Mouse (Mus musculus): Measurements from ENCODE around the gene Gorasp2. TPM values are rescaled to one million over a fixed set of nuclear protein-coding genes. Genes with fewer than 3 reads are reported as not detected.

Gorasp2 gene
- polyA plus RNA-seq, 1 experiment from 2014 or later: 177 TPM

DNA sequence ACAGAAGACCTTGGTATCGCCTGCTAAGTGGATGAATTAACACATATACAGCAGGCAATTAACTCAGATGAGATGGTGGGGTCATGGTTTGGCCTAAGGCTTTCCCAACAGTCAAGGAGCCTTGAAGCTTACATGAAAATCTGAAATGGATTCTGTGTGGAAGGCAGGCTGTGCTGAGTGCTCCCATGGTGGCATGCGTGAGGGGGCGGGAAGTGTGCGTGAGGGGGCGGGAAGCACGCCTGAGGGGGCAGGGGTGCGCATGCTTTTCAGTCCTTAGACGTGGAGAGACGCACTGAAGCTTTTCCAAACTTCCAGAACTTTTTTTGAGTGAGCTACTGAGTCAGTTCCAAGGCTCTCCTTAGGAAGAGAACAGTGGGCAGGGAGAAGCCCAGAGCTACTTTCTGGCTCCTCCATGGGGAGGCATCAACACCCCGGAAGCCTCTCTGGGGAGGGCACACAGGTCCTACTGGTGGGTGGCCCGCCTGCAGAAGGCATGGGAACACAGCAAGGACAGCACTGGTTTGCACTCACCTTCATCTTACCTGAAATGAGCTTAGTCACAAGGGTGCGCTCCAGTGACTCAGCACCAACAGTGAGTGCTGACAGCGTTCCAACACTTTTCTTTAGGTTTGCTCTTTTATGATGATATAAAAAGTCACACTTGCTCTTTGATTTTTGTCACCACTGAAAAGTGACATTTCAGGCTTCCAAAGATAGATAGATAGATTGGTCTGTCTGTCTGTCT is 47.8 kb downstream of the Gorasp2 start:
- Histone ChIP-seq H3K4me3 (no peak overlapping the region), H3K27ac (no peak overlapping the region), H3K36me3 (peaks cover 29% of the 10 kb centered on the region), H3K9ac (no peak overlapping the region), H3K4me2 (no peak overlapping the region), H3K9me3 (no peaks in the 10 kb centered on the region), H3K4me1 (peaks cover 6% of the 10 kb centered on the region; the same call in 1 of the 2 replicates), H3K27me3 (no peaks in the 10 kb centered on the region)
- ATAC-seq (ENCODE audit: borderline replicate concordance, extremely low read depth, low FRiP score, low TSS enrichment): no peak
- WGBS: 67% methylated on average over 13 of the region's 13 CpGs

DNA sequence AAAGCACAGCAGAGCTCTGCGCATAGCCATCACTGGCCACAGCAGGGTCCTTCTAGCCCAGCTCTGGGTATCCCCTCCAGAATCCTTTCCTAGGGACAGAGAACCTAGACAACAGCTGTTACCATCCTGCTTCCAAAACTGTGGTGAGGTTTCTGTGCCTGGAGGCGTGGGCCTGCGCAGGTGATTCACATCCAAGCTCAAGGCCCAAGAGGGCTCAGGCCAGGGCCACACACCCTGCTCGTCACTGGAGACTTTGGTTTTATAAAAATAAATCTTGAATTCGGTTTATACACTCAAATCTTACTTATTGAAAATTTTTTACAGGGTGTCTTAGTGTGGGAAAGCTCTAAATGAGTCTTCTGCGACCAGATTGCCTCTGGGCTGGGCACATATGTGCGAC is 48.9 kb downstream of the Gorasp2 start:
- Histone ChIP-seq H3K9me3 (no peaks in the 10 kb centered on the region), H3K27me3 (no peaks in the 10 kb centered on the region), H3K27ac (no peak overlapping the region), H3K9ac (no peak overlapping the region), H3K4me1 (no peaks in the 10 kb centered on the region), H3K36me3 (peaks cover 39% of the 10 kb centered on the region), H3K4me2 (no peak overlapping the region), H3K4me3 (no peak overlapping the region)
- ATAC-seq (ENCODE audit: borderline replicate concordance, extremely low read depth, low FRiP score, low TSS enrichment): no peak
- WGBS: 92% methylated on average over 7 of the region's 7 CpGs

DNA sequence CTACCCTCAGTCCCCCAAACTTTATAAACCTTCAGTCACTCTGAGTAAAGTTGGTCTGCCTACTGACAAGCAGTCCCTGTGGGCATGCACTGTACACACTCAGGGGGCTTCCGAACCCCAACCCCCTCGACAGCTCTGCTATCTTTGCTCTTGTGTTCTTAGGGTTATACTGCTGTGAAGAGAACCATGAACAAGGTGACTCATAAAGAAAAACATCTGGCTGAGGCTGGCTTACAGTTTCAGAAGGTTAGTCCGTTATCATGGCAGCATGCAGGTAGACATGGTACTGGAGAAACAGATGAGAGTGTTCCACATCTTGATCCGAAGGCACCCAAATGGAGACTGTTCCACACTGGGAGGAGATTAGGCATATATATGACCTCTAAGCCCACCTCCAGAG is 49.5 kb downstream of the Gorasp2 start:
- H3K9ac ChIP-seq: no peak overlapping the region
- ATAC-seq (ENCODE audit: borderline replicate concordance, extremely low read depth, low FRiP score, low TSS enrichment): no peak
- no peak overlapping the region for H3K4me2 ChIP-seq
- 90% methylated on average over 4 of the region's 4 CpGs for WGBS
- no peaks in the 10 kb centered on the region for H3K27me3 ChIP-seq
- H3K9me3 ChIP-seq: no peaks in the 10 kb centered on the region
- no peaks in the 10 kb centered on the region for H3K4me1 ChIP-seq
- no peak overlapping the region for H3K27ac ChIP-seq
- peaks cover 45% of the 10 kb centered on the region for H3K36me3 ChIP-seq
- no peak overlapping the region for H3K4me3 ChIP-seq

DNA sequence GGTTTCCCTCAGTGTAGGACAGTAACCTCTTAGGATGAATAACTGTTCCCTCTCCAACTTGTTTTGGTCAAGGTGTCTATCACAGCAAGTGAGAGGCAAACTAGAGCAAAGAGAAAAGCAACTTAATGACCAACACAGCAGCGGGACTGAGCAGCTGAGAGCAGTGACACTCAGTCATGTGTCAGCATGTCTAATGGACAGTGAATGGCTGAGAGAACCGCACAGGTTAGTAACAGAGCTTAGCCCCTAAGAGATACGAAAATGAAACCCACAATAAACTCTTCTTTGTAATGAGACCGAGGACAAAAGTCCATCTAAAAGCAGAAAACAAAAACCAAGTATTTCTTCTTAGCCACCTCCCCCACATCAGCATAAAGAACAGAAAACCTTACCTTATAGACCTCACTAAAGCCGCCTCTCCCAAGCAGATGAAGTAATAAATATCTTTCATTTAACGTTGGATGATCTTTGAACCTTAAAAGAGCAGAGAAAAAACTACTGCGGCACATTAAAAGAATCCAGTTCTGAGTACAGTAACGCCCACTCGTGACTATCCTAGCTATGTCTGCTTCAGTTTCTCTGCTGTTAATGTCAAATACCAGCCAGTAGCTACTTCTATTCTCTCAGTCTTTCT is 62.4 kb downstream of the Gorasp2 start:
- Histone ChIP-seq H3K4me1 (no peaks in the 10 kb centered on the region), H3K4me3 (no peak overlapping the region), H3K27me3 (no peaks in the 10 kb centered on the region), H3K9ac (no peak overlapping the region), H3K9me3 (no peaks in the 10 kb centered on the region), H3K36me3 (peaks cover 41% of the 10 kb centered on the region), H3K4me2 (no peak overlapping the region), H3K27ac (no peak overlapping the region)
- WGBS: 85% methylated on average over 9 of the region's 9 CpGs
- ATAC-seq (ENCODE audit: borderline replicate concordance, extremely low read depth, low FRiP score, low TSS enrichment): no peak

DNA sequence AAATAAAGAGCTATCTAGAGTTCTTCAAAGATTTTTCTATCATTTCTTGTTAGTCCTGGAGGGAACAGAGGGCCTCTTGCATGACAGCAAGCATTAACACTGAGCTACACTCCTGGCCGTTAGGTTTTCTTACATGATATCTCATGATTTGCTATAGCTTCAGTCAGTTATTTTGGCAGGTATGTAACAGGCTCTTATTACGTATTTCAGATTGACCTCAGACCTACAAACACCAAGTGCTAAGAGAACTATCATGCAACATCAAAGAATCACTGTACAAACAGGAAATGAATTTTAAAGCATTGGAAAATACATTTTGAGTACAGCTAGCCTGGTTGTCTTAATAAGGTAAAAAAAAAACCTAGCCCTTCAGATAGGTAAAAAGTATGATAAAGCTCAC is 65.7 kb downstream of the Gorasp2 start:
- Histone ChIP-seq H3K4me3 (no peak overlapping the region), H3K27ac (no peak overlapping the region), H3K9me3 (no peaks in the 10 kb centered on the region), H3K4me2 (no peak overlapping the region), H3K9ac (no peak overlapping the region), H3K4me1 (no peaks in the 10 kb centered on the region), H3K27me3 (no peaks in the 10 kb centered on the region), H3K36me3 (peaks cover 23% of the 10 kb centered on the region; the same call in 1 of the 2 replicates)
- ATAC-seq (ENCODE audit: borderline replicate concordance, extremely low read depth, low FRiP score, low TSS enrichment): no peak
- 65% methylated on average over 2 of the region's 2 CpGs for WGBS

DNA sequence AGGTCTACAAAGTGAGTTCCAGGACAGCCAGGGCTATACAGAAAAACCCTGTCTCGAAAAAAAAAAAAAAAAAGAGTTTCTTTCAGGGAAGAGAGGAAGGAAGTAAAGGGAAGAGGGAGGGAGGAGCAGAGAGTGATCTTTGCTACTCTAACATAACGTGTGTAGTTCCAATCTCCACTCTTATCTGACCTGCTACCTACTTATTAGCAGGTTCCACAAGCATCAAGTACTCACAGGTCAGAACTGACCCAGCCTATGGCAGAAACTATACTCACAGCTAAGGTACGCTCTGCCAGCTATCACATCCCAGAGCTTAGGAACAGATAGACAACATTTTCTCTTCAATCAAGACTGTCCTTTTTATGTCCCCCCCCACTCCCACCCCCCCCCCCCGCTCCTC is 74.2 kb downstream of the Gorasp2 start:
- Histone ChIP-seq H3K9ac (no peak overlapping the region), H3K4me2 (no peak overlapping the region), H3K4me1 (no peaks in the 10 kb centered on the region), H3K36me3 (peaks cover 35% of the 10 kb centered on the region; the same call in 1 of the 2 replicates), H3K27ac (no peak overlapping the region), H3K27me3 (no peaks in the 10 kb centered on the region), H3K4me3 (no peak overlapping the region), H3K9me3 (no peaks in the 10 kb centered on the region)
- WGBS: 76% methylated on average over 4 of the region's 4 CpGs
- ATAC-seq (ENCODE audit: borderline replicate concordance, extremely low read depth, low FRiP score, low TSS enrichment): no peak

DNA sequence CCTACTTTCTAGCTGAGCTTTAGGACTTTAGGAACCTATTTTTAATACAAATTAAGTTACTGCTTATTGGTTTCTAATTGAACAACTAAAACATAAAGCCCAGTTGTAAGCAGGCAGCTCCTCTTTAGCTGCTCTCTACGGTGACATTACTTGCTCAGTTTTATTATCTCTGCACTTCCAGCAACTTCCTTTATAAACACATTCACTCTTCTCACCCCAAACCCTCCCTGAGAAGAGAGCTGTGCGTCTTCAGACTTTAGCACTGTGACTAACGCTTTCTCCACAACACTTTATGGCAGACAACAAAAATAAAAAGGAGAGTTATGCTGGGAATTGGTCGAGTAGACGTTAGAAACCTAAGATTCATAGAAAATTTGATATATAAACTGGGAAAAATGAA is 74.6 kb downstream of the Gorasp2 start:
- 65% methylated on average over 5 of the region's 5 CpGs for WGBS

DNA sequence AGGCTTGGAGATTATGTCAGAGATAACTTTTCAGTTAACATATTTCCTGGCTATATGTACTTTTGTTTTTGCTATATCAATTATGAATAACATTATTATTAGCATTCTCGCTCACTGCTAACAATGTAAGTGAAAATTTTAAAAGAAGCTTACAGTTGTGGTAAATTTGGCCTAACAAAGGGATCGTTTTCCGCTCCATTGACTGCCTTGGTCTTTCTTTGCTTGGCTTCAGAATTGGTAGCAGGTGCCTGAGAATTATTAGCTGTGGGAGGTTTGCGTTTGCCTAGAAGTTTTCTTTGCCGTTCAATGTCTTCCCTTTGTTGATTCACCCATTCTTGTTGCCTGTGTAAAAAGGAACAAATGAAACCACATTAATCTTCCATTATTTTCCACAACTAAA is 80.5 kb downstream of the Gorasp2 start:
- 90% methylated on average over 5 of the region's 5 CpGs for WGBS
- Histone ChIP-seq H3K4me1 (no peaks in the 10 kb centered on the region), H3K4me3 (no peak overlapping the region), H3K9ac (no peak overlapping the region), H3K27me3 (no peaks in the 10 kb centered on the region), H3K9me3 (no peaks in the 10 kb centered on the region), H3K36me3 (peaks cover 55% of the 10 kb centered on the region), H3K4me2 (no peak overlapping the region), H3K27ac (no peak overlapping the region)
- ATAC-seq (ENCODE audit: borderline replicate concordance, extremely low read depth, low FRiP score, low TSS enrichment): no peak

More for the DNA sequence above, 74.6 kb downstream of the Gorasp2 start:
- Histone ChIP-seq H3K27me3 (no peaks in the 10 kb centered on the region), H3K4me2 (no peak overlapping the region), H3K36me3 (peaks cover 34% of the 10 kb centered on the region), H3K9me3 (no peaks in the 10 kb centered on the region), H3K4me3 (no peak overlapping the region), H3K9ac (no peak overlapping the region), H3K27ac (no peak overlapping the region), H3K4me1 (no peaks in the 10 kb centered on the region)
- ATAC-seq (ENCODE audit: borderline replicate concordance, extremely low read depth, low FRiP score, low TSS enrichment): no peak

DNA sequence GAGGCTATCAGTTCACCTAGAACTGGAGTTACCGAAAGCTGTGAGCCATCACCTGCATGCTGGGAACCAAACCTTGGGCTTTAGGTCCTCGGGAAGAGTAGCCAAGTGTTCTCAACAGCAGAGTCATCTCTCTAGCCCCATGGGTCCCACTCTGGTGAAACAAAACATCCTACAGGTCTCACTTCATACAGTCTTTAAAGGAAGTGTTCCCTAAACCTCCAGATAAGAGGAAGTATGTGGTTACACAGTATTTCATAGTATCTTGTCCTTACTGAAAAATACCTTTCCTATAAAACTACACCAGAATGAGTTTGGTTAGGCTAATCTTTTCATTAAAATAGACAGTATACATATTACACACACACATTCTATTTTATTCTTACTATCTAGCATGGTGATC is 81.2 kb downstream of the Gorasp2 start:
- WGBS: 89% methylated on average over 2 of the region's 2 CpGs
- ATAC-seq (ENCODE audit: borderline replicate concordance, extremely low read depth, low FRiP score, low TSS enrichment): no peak
- Histone ChIP-seq H3K27me3 (no peaks in the 10 kb centered on the region), H3K4me2 (no peak overlapping the region), H3K4me1 (no peaks in the 10 kb centered on the region), H3K27ac (no peak overlapping the region), H3K9me3 (no peaks in the 10 kb centered on the region), H3K4me3 (no peak overlapping the region), H3K36me3 (peaks cover 49% of the 10 kb centered on the region), H3K9ac (no peak overlapping the region)

DNA sequence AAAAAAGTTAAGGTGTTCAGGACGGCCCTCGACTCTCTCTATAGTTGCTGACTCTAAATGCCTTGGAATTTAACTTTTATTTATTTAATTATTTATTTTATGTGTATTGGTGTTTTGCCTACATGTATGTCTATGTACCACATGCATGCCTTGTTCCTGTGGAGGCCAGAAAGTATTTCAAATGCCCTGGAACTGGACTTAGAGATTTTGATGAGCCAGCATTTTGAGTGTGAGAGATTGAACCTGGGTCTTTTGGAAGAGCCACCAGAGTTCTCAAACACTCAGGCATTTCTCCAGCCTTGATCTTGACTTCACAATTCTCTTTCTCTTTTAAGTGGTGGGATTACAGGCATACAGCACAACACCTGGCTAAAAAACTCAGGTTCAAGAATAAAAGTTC is 90.3 kb downstream of the Gorasp2 start:
- no peak for ATAC-seq (ENCODE audit: borderline replicate concordance, extremely low read depth, low FRiP score, low TSS enrichment)
- Histone ChIP-seq H3K4me3 (no peak overlapping the region), H3K4me2 (no peak overlapping the region), H3K9me3 (no peaks in the 10 kb centered on the region), H3K27ac (no peak overlapping the region), H3K36me3 (peaks cover 20% of the 10 kb centered on the region; the same call in 1 of the 2 replicates), H3K9ac (no peak overlapping the region), H3K4me1 (no peaks in the 10 kb centered on the region), H3K27me3 (no peaks in the 10 kb centered on the region)
- 92% methylated on average over 2 of the region's 2 CpGs for WGBS

DNA sequence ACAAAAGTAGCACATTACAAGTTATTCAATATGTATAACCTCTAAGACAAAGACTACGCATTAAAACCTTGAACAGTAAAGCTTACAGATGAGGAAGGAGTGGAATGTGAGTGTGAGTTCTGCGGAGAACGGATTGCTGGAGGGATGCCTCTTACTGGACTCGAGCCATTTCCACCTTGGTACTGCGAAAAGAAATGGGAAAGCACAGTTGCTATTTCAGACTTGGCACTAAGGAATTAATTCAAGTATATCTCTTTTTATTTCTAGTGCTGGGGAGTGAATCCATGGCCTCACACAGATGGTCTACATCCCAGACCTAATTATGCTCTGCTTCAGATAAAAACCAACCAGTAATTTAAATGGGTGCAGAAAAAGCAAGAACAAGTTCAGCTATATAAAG is 90.8 kb downstream of the Gorasp2 start:
- 94% methylated on average over 5 of the region's 5 CpGs for WGBS
- peaks cover 18% of the 10 kb centered on the region; the same call in 1 of the 2 replicates for H3K36me3 ChIP-seq
- H3K4me3 ChIP-seq: no peak overlapping the region
- H3K9me3 ChIP-seq: no peaks in the 10 kb centered on the region
- H3K4me2 ChIP-seq: no peak overlapping the region
- H3K4me1 ChIP-seq: no peaks in the 10 kb centered on the region
- H3K9ac ChIP-seq: no peak overlapping the region
- no peak overlapping the region for H3K27ac ChIP-seq
- no peak for ATAC-seq (ENCODE audit: borderline replicate concordance, extremely low read depth, low FRiP score, low TSS enrichment)
- H3K27me3 ChIP-seq: no peaks in the 10 kb centered on the region

Measured in lung, embryonic 15.5 days (tissue).